Mouse (Mus musculus) ES-E14 (cell line): Measurements from ENCODE around the gene Rpl22l1.

Experiments
- CHD2 ChIP-seq: IDR thresholded peaks from 2 replicates; pipeline ENCODE4 v1.6.1; 2014; ENCODE audit warnings: mild to moderate bottlenecking, low read depth, low read length, inconsistent platforms
- HCFC1 ChIP-seq: IDR thresholded peaks from 2 replicates; pipeline ENCODE4 v1.6.1; 2012; ENCODE audit warnings: low read length, inconsistent platforms, borderline replicate concordance; ENCODE audit not compliant: insufficient read depth
- MAFK ChIP-seq: IDR thresholded peaks from 2 replicates; pipeline ENCODE4 v1.6.1; 2014; ENCODE audit warnings: mild to moderate bottlenecking, low read depth, low read length, inconsistent platforms; ENCODE audit not compliant: insufficient read depth
- ZC3H11A ChIP-seq: IDR thresholded peaks from 2 replicates; pipeline ENCODE4 v1.6.1; 2012; ENCODE audit warnings: low read depth, mild to moderate bottlenecking, inconsistent platforms, low read length, borderline replicate concordance
- ZNF384 ChIP-seq: IDR thresholded peaks from 2 replicates; pipeline ENCODE4 v1.6.1; 2012; ENCODE audit warnings: low read depth, low read length, inconsistent platforms

DNA sequence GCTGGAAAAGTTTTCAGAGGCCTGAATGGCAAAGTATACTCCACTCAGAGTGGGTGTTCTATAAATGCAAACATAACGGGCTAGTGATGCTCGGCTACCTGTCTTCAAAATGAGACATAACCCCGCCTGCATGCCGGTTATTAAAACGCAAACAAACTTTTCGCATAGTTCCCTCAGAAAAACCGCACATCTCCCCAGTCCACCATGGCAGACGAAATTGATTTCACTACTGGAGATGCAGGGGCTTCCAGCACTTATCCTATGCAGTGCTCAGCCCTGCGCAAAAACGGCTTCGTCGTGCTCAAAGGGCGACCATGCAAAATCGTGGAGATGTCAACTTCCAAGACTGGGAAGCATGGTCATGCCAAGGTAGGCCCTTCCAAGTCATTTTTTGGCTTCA lies 23.4 kb upstream of the Rpl22l1 start:
- TF ChIP-seq ZNF384 = no peak
- TF ChIP-seq MAFK = no peak
- TF ChIP-seq HCFC1 = no peak
- TF ChIP-seq CHD2 = no peak
- no peak for TF ChIP-seq ZC3H11A
